Mouse (Mus musculus): Measurements from ENCODE around the gene Cenpp. TPM values are rescaled to one million over a fixed set of nuclear protein-coding genes. Genes with fewer than 3 reads are reported as not detected.

Gene Cenpp
- polyA plus RNA-seq, 1 experiment from 2014 or later = 31.9 TPM

DNA sequence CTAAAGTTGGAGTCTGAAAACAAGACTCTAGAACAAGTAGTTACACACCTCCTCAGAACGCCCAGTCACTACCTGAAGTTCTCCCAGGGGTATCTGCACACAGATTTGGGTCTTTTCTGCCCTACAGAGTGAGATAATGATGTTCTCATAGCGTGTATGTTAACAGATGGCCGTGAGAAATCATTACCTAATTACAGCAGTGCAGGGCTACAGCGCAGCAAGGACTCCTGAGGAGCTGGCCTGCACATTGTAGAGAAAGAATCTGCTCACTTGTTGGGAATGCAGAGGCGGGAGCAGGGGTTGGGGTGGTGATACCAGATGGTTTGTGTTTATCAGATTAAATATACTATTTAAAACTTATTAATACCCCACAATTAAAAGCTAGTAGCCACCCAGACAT, 172.0 kb downstream of the Cenpp start:
- no peak overlapping the region for H3K4me3 ChIP-seq
- 0 out of 2 replicates have a peak, but pooled peaks cover 4% of the 10 kb centered on the region for H3K4me1 ChIP-seq (replicated peaks)
- no peaks in the 10 kb centered on the region for H3K36me3 ChIP-seq
- H3K9me3 ChIP-seq = no peaks in the 10 kb centered on the region
- H3K27me3 ChIP-seq (ENCODE audit: insufficient read depth, poor library complexity, severe bottlenecking) = no peaks in the 10 kb centered on the region
- no peak for DNase-seq (ENCODE audit: low spot score)
- WGBS = 74% methylated on average over 5 of the region's 5 CpGs
- H3K27ac ChIP-seq = no peak overlapping the region

DNA sequence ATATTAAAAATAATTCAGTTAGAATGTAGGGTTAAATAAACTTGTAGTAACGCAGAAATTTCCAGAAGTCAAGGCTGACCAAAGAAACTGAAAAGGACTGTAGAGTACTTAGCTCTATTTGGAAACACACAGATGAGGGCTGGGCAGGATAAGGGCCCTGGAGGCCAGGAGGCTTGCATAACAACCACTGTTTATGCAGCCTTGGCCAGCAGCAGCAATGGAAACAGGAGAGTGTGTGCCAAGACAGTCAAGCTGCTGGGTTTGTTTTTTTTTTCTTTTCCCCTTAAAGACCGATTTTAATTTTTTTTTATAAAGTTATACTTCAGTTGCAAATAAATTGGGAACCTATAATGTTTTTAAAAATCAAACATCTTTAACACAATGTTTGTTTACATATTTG, 172.5 kb downstream of the Cenpp start:
- 83% methylated on average over 2 of the region's 2 CpGs for WGBS
- Histone ChIP-seq H3K9me3 (no peaks in the 10 kb centered on the region), H3K27me3 (ENCODE audit: insufficient read depth, poor library complexity, severe bottlenecking) (no peaks in the 10 kb centered on the region), H3K36me3 (no peaks in the 10 kb centered on the region), H3K4me3 (no peak overlapping the region), H3K27ac (no peak overlapping the region), H3K4me1 (replicated peaks) (0 out of 2 replicates have a peak, but pooled peaks cover 4% of the 10 kb centered on the region)
- DNase-seq (ENCODE audit: low spot score) = no peak

DNA sequence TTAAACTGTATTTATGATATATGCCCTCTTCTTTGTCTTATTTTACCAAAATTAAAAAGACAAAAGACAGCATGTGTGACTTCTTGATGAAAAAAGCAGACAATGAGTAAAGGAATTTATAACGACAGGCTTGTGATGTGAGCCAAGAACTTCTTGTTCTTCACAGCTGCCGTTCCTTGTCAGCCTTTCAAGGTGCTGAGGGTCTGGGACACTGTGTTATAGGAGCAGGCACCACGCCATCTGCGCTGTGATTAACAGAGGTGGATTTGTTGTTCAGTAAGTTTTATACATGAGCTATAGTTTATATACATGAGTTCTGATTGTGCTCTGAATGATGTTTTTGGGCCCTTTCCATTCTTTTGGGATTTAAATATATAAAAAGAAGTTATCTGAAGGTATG, 173.2 kb downstream of the Cenpp start:
- Histone ChIP-seq H3K27ac (no peak overlapping the region), H3K36me3 (no peaks in the 10 kb centered on the region), H3K27me3 (ENCODE audit: insufficient read depth, poor library complexity, severe bottlenecking) (no peaks in the 10 kb centered on the region), H3K4me1 (replicated peaks) (0 out of 2 replicates have a peak, but pooled peaks cover 4% of the 10 kb centered on the region), H3K9me3 (no peaks in the 10 kb centered on the region), H3K4me3 (no peak overlapping the region)
- DNase-seq (ENCODE audit: low spot score) = no peak
- 88% methylated on average over 4 of the region's 4 CpGs for WGBS

DNA sequence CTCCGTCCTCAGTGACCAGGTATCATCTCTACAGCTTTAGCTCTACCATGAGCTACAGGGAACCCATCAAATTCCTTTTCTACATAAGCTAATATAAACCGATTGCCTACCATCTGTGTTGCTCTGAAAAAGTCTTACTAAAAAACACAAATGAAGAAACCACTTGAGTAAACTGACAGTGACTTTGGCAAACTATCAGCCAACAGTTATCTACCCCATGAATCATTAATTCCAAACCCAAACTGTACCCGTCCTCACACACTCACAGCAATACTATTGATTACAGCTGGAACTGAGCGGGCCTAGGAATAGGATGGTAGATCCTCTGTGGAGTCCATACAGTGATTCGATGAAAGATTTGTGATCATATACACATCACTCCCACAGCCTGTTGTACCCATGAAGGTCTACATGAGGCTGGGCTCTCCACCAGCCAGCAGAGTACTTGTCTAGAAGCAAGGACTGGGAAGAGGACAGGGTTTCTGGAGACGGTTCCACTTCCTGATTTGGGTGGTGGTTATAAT, 173.7 kb downstream of the Cenpp start:
- Histone ChIP-seq H3K27me3 (ENCODE audit: insufficient read depth, poor library complexity, severe bottlenecking) (no peaks in the 10 kb centered on the region), H3K36me3 (no peaks in the 10 kb centered on the region), H3K4me1 (replicated peaks) (0 out of 2 replicates have a peak, but pooled peaks cover 4% of the 10 kb centered on the region), H3K9me3 (no peaks in the 10 kb centered on the region), H3K27ac (no peak overlapping the region), H3K4me3 (no peak overlapping the region)
- 92% methylated on average over 6 of the region's 6 CpGs for WGBS
- DNase-seq (ENCODE audit: low spot score) = no peak

DNA sequence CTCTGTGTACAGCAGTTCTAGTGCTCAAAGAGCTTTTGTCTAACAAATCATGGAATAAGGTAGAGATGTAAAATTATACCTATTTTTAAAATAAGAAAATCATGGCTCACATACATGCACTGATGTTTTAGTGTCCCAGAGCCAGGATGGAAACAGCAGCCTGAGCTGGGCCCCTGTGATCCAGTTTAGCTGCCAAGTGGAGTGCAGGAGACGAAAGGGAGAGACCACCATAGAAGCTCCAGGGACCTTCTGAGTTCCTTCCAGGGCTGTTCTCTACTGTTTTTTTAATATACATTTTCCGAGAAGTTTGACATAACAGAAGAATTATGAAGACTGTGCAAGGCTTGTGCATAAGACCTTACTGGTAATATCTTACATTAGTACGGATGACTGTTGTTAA, 174.7 kb downstream of the Cenpp start:
- no peaks in the 10 kb centered on the region for H3K9me3 ChIP-seq
- no peak overlapping the region for H3K27ac ChIP-seq
- 0 out of 2 replicates have a peak, but pooled peaks cover 4% of the 10 kb centered on the region for H3K4me1 ChIP-seq (replicated peaks)
- no peaks in the 10 kb centered on the region for H3K27me3 ChIP-seq (ENCODE audit: insufficient read depth, poor library complexity, severe bottlenecking)
- no peaks in the 10 kb centered on the region for H3K36me3 ChIP-seq
- H3K4me3 ChIP-seq = no peak overlapping the region
- DNase-seq (ENCODE audit: low spot score) = no peak
- WGBS = 91% methylated on average over 3 of the region's 3 CpGs

DNA sequence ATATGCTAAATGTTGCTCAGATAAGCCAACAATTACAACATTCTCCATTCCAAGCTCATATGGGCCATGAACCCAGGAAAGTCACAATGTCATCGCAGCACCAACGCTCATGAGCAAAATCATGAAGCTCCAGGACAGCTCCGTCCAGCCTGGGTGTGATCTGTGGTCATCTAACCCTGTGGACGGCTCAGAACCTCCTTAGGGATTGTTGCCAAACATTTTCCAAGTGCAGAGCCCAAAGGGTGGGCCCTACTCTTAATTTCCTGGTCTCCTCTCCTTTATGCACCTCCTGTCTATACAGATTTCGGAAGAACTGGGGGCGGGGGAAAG, 179.9 kb downstream of the Cenpp start:
- WGBS = 94% methylated on average over 6 of the region's 6 CpGs
- DNase-seq (ENCODE audit: low spot score) = no peak
- Histone ChIP-seq H3K27me3 (ENCODE audit: insufficient read depth, poor library complexity, severe bottlenecking) (no peaks in the 10 kb centered on the region), H3K36me3 (0 out of 2 replicates have a peak, but pooled peaks cover 3% of the 10 kb centered on the region), H3K4me3 (no peak overlapping the region), H3K4me1 (replicated peaks) (0 out of 2 replicates have a peak, but pooled peaks cover 2% of the 10 kb centered on the region), H3K27ac (no peak overlapping the region), H3K9me3 (no peaks in the 10 kb centered on the region)

DNA sequence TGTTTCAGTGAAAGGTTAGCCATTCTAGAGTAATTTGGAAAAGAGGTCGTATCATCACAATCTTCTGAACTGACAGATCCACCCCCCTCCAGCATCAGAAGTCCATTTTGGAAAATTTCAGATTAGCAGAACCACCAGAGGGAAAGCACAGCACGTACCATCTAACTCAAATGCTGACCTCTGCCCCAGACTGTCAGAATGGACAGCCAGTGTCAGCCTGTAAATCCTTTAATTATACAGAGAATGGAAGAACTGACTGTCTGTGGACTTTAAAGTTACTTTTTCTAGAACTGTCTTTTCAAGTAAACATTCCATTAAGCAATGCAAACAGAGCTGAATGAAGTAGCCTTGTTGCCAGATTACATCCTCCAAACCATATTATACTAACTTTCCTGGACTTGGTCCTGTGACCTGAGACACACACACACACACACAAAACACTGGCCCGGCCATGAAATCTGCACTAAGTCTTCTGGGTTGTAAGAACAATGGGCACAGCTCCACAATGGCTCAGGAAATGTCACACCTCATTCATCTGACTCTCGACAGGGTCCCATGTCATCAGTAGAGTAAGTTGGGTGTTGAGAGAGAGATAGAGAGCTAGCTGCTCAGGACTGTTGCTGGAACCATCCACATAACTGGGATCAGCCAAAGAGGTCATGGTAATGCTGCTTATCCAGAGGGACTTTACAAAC, 180.5 kb downstream of the Cenpp start:
- no peaks in the 10 kb centered on the region for H3K9me3 ChIP-seq
- DNase-seq (ENCODE audit: low spot score) = no peak
- 0 out of 2 replicates have a peak, but pooled peaks cover 3% of the 10 kb centered on the region for H3K36me3 ChIP-seq
- no peaks in the 10 kb centered on the region for H3K27me3 ChIP-seq (ENCODE audit: insufficient read depth, poor library complexity, severe bottlenecking)
- WGBS = 63% methylated on average over 4 of the region's 4 CpGs
- H3K27ac ChIP-seq = no peak overlapping the region
- no peak overlapping the region for H3K4me3 ChIP-seq
- 0 out of 2 replicates have a peak, but pooled peaks cover 5% of the 10 kb centered on the region for H3K4me1 ChIP-seq (replicated peaks)

DNA sequence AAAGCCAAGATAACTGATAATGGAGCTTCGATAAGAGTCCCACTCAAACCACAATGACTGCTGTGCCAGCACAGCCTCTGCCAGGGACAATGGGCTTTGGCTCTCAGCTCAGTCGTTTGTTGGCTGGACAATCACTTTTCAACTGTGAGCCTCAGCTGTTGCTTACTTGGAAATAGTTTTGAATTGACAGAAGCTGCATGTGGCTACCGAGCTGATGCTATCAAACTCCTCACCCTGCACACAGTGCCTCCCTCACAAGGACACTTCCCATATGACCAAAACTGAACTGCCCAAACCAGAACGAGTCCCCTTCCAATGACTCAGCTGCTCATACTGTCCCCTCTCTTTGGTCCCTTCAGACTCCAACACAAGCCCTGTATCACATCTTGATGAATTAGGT, 181.8 kb downstream of the Cenpp start:
- Histone ChIP-seq H3K27ac (no peak overlapping the region), H3K4me1 (replicated peaks) (0 out of 2 replicates have a peak, but pooled peaks cover 5% of the 10 kb centered on the region), H3K4me3 (no peak overlapping the region), H3K9me3 (no peaks in the 10 kb centered on the region), H3K27me3 (ENCODE audit: insufficient read depth, poor library complexity, severe bottlenecking) (no peaks in the 10 kb centered on the region), H3K36me3 (0 out of 2 replicates have a peak, but pooled peaks cover 3% of the 10 kb centered on the region)
- no peak for DNase-seq (ENCODE audit: low spot score)
- 86% methylated on average over 4 of the region's 4 CpGs for WGBS

DNA sequence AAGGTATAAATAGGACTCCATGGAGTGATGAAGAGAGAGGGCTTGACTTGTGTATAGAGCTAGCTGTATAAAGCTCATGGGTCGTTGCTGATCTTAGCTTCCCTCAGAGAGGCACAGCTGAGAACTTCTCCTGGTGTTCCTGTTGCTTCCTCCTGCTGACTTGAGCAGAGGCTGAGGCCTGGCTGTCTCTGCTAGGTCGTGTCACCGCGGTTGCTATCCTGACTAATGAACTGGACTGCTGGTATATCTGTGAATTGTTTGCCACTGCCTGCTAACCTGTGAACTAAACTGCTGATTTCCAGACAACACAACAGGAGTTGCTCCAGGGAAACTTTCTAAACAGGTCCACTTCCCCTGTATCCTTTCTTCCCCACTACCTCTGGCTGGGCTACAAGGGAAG, 182.3 kb downstream of the Cenpp start:
- H3K36me3 ChIP-seq = peaks cover 8% of the 10 kb centered on the region

DNA sequence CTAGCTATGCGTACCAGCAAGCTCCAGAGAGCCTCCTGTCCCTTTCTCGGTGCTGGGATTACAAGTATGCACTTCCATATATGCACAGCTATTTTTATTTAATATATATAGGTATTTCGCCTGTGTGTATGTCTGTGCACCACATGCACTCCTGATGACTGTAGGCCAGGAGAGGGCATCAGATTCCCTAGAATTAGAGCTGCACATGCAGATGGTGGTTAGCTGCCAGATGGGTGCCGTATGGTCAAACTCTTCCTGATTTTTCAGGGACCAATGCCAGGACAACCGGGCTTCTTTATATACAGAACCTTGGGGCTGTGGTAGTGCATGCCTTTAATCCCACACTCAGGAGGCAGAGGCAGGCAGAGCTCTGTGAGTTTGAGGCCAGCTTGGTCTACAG, 183.6 kb downstream of the Cenpp start:
- no peak overlapping the region for H3K4me3 ChIP-seq
- 93% methylated on average over 5 of the region's 5 CpGs for WGBS
- 0 out of 2 replicates have a peak, but pooled peaks cover 5% of the 10 kb centered on the region for H3K4me1 ChIP-seq (replicated peaks)
- peaks cover 21% of the 10 kb centered on the region for H3K36me3 ChIP-seq
- H3K27ac ChIP-seq = no peak overlapping the region
- H3K27me3 ChIP-seq (ENCODE audit: insufficient read depth, poor library complexity, severe bottlenecking) = no peaks in the 10 kb centered on the region
- H3K9me3 ChIP-seq = no peaks in the 10 kb centered on the region
- no peak for DNase-seq (ENCODE audit: low spot score)

More for the DNA sequence above, 182.3 kb downstream of the Cenpp start:
- H3K27ac ChIP-seq = no peak overlapping the region
- no peaks in the 10 kb centered on the region for H3K9me3 ChIP-seq
- no peak for DNase-seq (ENCODE audit: low spot score)
- no peak overlapping the region for H3K4me3 ChIP-seq
- H3K4me1 ChIP-seq (replicated peaks) = 0 out of 2 replicates have a peak, but pooled peaks cover 5% of the 10 kb centered on the region
- 94% methylated on average over 4 of the region's 4 CpGs for whole genome bisulfite sequencing
- H3K27me3 ChIP-seq (ENCODE audit: insufficient read depth, poor library complexity, severe bottlenecking) = no peaks in the 10 kb centered on the region

DNA sequence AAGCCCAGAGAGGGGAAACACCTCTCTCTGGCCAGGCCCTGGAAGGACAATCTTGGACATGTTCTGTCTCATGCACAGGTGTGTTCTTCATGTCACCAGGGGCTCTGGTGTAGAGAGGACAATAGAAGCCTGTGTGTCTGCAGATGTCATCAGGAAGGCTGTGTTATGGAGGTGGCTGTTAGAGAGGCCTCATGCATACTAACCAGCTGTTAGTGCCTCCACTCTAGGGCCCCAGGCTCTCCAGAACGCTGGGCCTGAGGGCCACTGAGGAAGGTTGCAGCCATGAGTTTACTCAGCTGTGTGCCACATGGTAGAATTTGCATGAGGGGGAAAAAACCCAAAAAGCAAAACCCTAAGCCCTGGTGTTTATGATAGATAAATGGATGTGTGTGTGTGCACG, 185.0 kb downstream of the Cenpp start:
- Histone ChIP-seq H3K27ac (no peak overlapping the region), H3K4me3 (no peak overlapping the region), H3K4me1 (replicated peaks) (0 out of 2 replicates have a peak, but pooled peaks cover 5% of the 10 kb centered on the region), H3K27me3 (ENCODE audit: insufficient read depth, poor library complexity, severe bottlenecking) (no peaks in the 10 kb centered on the region), H3K36me3 (peaks cover 34% of the 10 kb centered on the region), H3K9me3 (no peaks in the 10 kb centered on the region)
- peak; percentile 23 for DNase-seq (ENCODE audit: low spot score)
- 73% methylated on average over 2 of the region's 2 CpGs for WGBS

DNA sequence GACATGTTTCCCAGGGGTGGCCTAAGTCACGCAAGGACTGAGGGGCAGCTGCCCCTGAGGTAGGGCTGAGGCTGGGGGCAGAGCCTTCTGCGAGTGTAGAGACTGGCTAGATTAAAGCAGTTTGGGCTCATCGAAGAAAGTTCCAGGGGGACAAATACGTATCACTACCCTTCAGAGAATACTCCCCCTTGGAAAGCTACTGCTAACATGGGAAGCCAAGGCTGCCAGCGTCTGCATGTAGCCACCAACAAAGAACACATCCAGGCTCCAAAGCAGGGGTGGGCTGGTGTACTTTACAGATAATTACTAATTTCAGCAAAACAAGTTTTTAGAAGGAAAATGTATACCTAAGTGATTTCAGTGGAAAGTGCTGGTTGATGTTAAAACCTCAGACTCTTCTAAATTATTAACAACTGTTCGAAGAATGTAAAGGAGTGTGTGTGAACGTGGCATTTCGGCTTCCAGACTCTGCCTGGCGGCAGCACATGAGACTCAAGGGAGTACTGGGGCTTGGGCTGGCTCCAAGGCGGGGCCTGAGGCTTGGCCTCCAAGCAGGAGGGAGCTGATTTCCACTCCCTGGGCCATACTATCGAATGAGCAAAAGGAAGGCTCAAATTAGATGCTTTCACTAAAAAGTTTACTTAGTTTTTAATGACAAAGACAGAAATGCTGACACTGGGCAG, 186.1 kb downstream of the Cenpp start:
- Histone ChIP-seq H3K27ac (peak overlapping the region; percentile 23; the same call in 1 of the 2 replicates), H3K36me3 (peaks cover 44% of the 10 kb centered on the region), H3K27me3 (ENCODE audit: insufficient read depth, poor library complexity, severe bottlenecking) (no peaks in the 10 kb centered on the region), H3K4me1 (replicated peaks) (0 out of 2 replicates have a peak, but pooled peaks cover 5% of the 10 kb centered on the region), H3K4me3 (no peak overlapping the region), H3K9me3 (no peaks in the 10 kb centered on the region)
- WGBS = 76% methylated on average over 11 of the region's 11 CpGs
- DNase-seq (ENCODE audit: low spot score) = no peak

DNA sequence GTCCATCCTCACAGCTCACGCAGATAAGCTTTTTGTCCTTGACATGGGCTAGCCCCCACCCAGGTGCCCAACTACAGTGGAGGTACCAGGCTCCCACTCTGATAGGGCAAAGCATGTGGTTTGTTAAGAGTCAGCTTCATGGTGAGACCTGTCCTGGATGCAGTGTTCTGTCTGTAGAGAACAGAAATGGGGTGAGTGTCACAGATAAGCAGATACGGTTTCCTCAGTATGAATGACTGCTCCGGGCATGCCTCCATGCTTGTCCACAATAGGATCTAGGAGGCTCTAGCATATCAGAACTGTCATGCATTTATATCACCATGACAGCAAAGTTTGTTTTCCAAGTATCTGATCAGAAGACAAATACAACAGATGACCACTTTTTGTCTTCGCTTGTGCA, 186.7 kb downstream of the Cenpp start:
- H3K9me3 ChIP-seq = no peaks in the 10 kb centered on the region
- WGBS = 98% methylated on average over 4 of the region's 4 CpGs
- no peaks in the 10 kb centered on the region for H3K27me3 ChIP-seq (ENCODE audit: insufficient read depth, poor library complexity, severe bottlenecking)
- H3K27ac ChIP-seq = no peak overlapping the region
- peaks cover 48% of the 10 kb centered on the region for H3K36me3 ChIP-seq
- no peak overlapping the region for H3K4me3 ChIP-seq
- DNase-seq (ENCODE audit: low spot score) = no peak
- 0 out of 2 replicates have a peak, but pooled peaks cover 5% of the 10 kb centered on the region for H3K4me1 ChIP-seq (replicated peaks)
